Mouse (Mus musculus): ENCODE data around the gene Col11a2. TPM values are rescaled to one million over a fixed set of nuclear protein-coding genes. Genes with fewer than 3 reads are reported as not detected.

Gene Col11a2
- polyA plus RNA-seq, 1 experiment = 12.6 TPM

DNA sequence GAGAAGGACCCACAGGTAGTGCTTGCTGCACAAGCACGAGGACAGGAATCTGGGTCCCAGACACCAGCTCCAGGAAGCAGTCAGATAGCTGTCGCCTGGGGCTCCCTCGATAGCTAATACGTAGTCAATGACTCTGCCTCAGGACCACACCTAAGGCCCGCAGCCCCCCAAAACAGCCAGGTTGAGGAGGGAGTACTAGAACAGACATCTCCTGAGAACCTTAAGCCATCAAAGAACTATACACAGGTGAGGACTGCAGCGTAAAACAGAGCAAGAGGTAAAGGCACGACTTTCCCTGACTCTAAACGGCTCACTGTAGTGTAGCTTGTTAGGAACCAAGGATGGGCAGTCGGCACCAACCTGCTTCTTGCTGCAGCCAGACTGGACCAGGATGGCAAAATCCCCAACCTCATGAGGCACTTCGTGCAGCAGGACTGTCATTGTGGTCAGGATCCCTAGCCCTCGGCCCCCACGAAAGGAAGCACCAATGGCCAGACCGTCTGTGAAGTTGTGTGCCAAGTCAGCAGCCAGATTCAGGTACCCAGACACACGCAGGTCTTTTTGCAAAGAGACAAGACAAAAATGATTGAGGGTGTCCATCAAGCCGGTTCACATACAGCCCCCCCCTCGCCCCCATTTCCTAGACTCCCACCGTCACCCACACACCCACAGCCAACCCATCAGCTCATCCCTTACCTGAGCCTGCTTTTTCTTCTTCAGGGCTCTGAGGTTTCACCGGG is 9.9 kb upstream of the Col11a2 start:
- no peak overlapping the region for H3K4me3 ChIP-seq (replicated peaks; ENCODE audit: control insufficient read depth, low read depth, low read length)
- TF ChIP-seq POLR2A (IDR thresholded peaks at IDR 0.05; ENCODE audit: borderline replicate concordance, control insufficient read depth, low read depth, low read length) (no peak), CTCF (IDR thresholded peaks at IDR 0.05; ENCODE audit: control insufficient read depth, insufficient read depth, low read length) (no peak)
- H3K4me1 ChIP-seq (ENCODE audit: control insufficient read depth, insufficient read depth, low read length) = peaks cover 18% of the 10 kb centered on the region
- WGBS = 73% methylated on average over 18 of the region's 18 CpGs
- H3K27ac ChIP-seq (ENCODE audit: control insufficient read depth, insufficient read depth, low read depth, low read length, poor library complexity) = no peak overlapping the region

DNA sequence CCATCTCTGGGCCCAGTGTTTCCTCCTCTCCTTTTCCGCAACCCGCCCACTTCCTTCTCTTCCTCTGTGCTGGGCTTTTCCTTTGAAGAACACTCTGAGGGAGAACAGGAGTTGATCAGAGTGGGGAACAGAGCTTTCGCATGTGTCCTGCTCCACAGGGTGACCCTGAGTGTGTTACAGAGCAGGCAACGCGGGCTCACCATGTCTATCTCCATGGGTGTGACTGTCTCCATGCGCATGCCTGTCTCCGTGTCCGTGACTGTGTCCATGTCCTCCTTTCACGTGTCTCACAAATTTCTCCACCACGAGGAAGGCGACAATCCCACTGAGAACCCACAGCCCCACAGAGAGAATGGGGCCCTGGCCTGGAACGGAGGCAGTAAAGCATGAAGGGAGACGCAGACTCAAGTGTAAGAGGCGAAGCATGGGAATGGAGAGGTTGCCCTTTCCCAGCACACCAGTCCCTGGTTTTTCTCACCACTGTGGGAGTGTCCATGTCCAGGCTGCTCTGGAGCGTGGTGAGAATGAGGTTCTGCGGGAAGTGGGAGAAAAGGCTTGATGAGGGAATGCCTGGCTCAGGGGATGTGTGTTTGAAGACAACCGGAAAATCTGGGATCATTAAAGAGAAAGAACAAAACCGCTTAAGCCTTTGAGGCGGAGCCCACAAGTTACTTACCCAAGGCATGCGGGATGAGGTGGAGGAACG is 9.2 kb upstream of the Col11a2 start:
- WGBS = 83% methylated on average over 21 of the region's 21 CpGs
- Histone ChIP-seq H3K27ac (ENCODE audit: control insufficient read depth, insufficient read depth, low read depth, low read length, poor library complexity) (no peak overlapping the region), H3K4me3 (replicated peaks; ENCODE audit: control insufficient read depth, low read depth, low read length) (peak overlapping the region; percentile 2), H3K4me1 (ENCODE audit: control insufficient read depth, insufficient read depth, low read length) (peaks cover 18% of the 10 kb centered on the region)
- TF ChIP-seq CTCF (IDR thresholded peaks at IDR 0.05; ENCODE audit: control insufficient read depth, insufficient read depth, low read length) (no peak), POLR2A (IDR thresholded peaks at IDR 0.05; ENCODE audit: borderline replicate concordance, control insufficient read depth, low read depth, low read length) (no peak)

DNA sequence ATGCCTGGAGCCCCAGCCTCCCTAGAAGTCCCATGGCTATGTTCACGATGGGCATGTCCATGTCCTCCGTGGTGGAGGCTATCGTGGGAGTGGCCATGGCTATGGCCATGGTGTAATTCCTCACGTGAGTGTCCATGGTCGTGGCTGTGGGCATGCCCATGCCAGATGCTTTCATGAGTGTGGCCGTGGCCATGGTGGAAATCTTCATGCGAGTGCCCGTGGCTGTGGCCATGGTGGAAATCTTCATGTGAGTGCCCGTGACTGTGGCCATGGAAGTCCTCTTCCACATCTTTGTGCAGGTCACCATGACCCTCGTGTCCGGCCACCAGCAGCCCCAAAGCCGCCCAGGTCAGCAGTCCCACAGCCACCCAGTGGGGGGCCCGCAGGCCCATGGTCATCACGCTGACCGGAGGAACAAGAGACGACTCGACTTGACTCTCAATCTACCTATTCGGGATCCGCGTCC is 8.3 kb upstream of the Col11a2 start:
- TF ChIP-seq POLR2A (IDR thresholded peaks at IDR 0.05; ENCODE audit: borderline replicate concordance, control insufficient read depth, low read depth, low read length) (no peak), CTCF (IDR thresholded peaks at IDR 0.05; ENCODE audit: control insufficient read depth, insufficient read depth, low read length) (no peak)
- H3K4me1 ChIP-seq (ENCODE audit: control insufficient read depth, insufficient read depth, low read length) = peaks cover 18% of the 10 kb centered on the region
- H3K27ac ChIP-seq (ENCODE audit: control insufficient read depth, insufficient read depth, low read depth, low read length, poor library complexity) = peak overlapping the region; percentile 98
- peak overlapping the region; percentile 94 for H3K4me3 ChIP-seq (replicated peaks; ENCODE audit: control insufficient read depth, low read depth, low read length)
- 4% methylated on average over 20 of the region's 20 CpGs for WGBS

DNA sequence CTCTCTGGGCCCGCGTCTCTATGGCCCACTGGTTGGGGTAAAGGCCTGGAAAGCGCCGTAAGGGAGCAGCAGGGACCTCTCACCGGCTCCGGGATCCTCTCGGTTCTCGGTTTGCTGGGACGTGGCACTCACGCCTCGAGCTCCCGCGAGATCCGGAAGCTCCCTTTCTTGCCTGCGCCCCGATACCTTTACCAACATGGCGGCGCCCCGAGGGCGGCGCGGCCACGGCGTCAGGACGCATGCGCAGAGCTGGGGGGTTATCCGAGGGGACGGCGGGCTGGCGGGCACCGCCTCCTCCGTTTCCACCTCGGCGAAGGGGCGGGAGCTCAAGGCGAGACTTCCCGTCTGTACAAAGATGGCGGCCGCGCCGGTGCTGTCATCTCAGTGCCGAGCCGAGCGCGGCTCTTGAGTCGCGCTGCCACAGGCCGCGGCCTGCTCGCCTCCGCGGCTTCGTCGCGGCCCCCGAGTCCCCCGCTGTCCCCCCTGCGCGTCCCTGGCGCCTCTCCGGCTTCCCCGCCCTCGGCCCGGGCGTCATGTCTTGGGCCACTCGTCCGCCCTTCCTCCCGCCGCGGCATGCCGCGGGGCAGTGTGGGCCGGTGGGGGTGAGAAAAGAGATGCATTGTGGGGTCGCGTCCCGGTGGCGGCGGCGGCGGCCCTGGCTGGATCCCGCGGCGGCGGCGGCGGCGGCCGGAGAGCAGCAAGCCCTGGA is 7.6 kb upstream of the Col11a2 start, which contains the start of the genes Slc39a7 and Rxrb:
Gene Slc39a7, minus strand, starts transcription at position 218 of the 709 bp plus-strand sequence.
Gene Rxrb, plus strand, starts transcription at position 348 of the 709 bp plus-strand sequence.
- TF ChIP-seq CTCF (IDR thresholded peaks at IDR 0.05; ENCODE audit: control insufficient read depth, insufficient read depth, low read length) = no peak
- TF ChIP-seq POLR2A (IDR thresholded peaks at IDR 0.05; ENCODE audit: borderline replicate concordance, control insufficient read depth, low read depth, low read length) = peak; percentile 87; the same call in 1 of the 2 replicates
- under 1% methylated on average over 88 of the region's 88 CpGs for WGBS
- Histone ChIP-seq H3K27ac (ENCODE audit: control insufficient read depth, insufficient read depth, low read depth, low read length, poor library complexity) (peak within 1 kb of the TSS; percentile 98), H3K4me1 (ENCODE audit: control insufficient read depth, insufficient read depth, low read length) (peaks cover 14% of the 10 kb centered on the region), H3K4me3 (replicated peaks; ENCODE audit: control insufficient read depth, low read depth, low read length) (peak within 1 kb of the TSS; percentile 94)

DNA sequence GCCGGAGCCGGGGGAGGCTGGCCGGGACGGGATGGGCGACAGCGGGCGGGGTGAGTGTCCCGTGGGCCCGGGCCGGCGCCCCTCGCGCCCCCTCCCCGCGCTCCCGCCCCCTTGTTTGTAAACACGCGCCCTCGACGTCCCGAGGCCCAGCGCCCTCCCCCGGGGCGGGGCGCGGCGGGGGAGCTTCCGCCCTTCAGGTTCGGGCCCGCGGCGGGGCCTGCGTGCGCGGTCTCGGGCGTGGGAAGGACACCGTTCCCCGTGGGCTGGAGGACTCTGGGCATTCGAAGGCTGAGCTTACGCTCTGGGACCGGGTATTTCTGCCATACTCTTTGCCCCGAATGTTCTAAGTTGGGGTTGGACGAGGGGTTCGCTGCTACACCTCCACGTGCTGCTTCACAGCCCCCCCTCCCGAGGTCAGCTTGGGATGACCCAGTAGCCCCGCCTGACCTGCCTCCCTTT is 7.0 kb upstream of the Col11a2 start:
- H3K27ac ChIP-seq (ENCODE audit: control insufficient read depth, insufficient read depth, low read depth, low read length, poor library complexity) = peak overlapping the region; percentile 98
- WGBS = 1% methylated on average over 48 of the region's 48 CpGs
- H3K4me1 ChIP-seq (ENCODE audit: control insufficient read depth, insufficient read depth, low read length) = peaks cover 11% of the 10 kb centered on the region
- H3K4me3 ChIP-seq (replicated peaks; ENCODE audit: control insufficient read depth, low read depth, low read length) = peak overlapping the region; percentile 94
- TF ChIP-seq POLR2A (IDR thresholded peaks at IDR 0.05; ENCODE audit: borderline replicate concordance, control insufficient read depth, low read depth, low read length) (peak; percentile 50; the same call in 1 of the 2 replicates), CTCF (IDR thresholded peaks at IDR 0.05; ENCODE audit: control insufficient read depth, insufficient read depth, low read length) (no peak; the same call in 1 of the 2 replicates)

DNA sequence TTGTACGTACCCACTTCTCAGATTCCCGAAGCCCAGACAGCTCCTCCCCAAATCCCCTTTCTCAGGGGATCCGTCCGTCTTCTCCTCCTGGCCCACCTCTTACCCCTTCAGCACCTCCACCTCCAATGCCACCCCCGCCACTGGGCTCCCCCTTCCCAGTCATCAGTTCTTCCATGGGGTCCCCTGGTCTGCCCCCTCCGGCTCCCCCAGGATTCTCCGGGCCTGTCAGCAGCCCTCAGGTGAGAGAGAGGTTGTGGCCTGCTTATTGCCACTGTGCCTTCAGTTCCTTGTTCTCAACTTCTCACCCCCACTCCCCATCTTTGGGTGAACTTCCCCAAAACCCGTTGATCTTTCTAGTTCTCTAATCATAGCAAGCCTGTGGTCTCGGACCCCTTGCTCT is 6.4 kb upstream of the Col11a2 start:
- peak overlapping the region; percentile 94 for H3K4me3 ChIP-seq (replicated peaks; ENCODE audit: control insufficient read depth, low read depth, low read length)
- 2% methylated on average over 9 of the region's 9 CpGs for WGBS
- H3K27ac ChIP-seq (ENCODE audit: control insufficient read depth, insufficient read depth, low read depth, low read length, poor library complexity) = peak overlapping the region; percentile 98
- TF ChIP-seq POLR2A (IDR thresholded peaks at IDR 0.05; ENCODE audit: borderline replicate concordance, control insufficient read depth, low read depth, low read length) = no peak
- no peak for TF ChIP-seq CTCF (IDR thresholded peaks at IDR 0.05; ENCODE audit: control insufficient read depth, insufficient read depth, low read length)
- H3K4me1 ChIP-seq (ENCODE audit: control insufficient read depth, insufficient read depth, low read length) = peaks cover 11% of the 10 kb centered on the region

DNA sequence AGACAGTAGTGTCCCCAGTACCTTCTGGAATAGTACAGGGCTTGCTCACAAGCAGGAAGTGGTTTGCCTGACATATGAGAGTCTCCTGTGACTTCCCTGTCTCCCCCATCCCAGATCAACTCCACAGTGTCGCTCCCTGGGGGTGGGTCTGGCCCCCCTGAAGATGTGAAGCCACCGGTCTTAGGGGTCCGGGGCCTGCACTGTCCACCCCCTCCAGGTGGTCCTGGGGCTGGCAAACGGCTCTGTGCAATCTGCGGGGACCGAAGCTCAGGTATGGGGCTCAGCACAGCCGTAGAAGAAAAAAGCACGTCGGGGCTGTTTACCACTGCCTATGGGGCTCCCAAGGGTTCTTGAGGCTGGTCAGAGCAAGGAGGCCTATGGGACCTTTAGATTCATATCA is 5.8 kb upstream of the Col11a2 start:
- Histone ChIP-seq H3K4me1 (ENCODE audit: control insufficient read depth, insufficient read depth, low read length) (peaks cover 11% of the 10 kb centered on the region), H3K4me3 (replicated peaks; ENCODE audit: control insufficient read depth, low read depth, low read length) (peak overlapping the region; percentile 25), H3K27ac (ENCODE audit: control insufficient read depth, insufficient read depth, low read depth, low read length, poor library complexity) (peak overlapping the region; percentile 98)
- TF ChIP-seq POLR2A (IDR thresholded peaks at IDR 0.05; ENCODE audit: borderline replicate concordance, control insufficient read depth, low read depth, low read length) (no peak; the same call in 1 of the 2 replicates), CTCF (IDR thresholded peaks at IDR 0.05; ENCODE audit: control insufficient read depth, insufficient read depth, low read length) (no peak)
- WGBS = 70% methylated on average over 9 of the region's 9 CpGs

Measured in bone marrow, adult 2 months (tissue).